Comparison of ENCODE assay signal across 9 mouse cellular contexts in the genomic region with DNA sequence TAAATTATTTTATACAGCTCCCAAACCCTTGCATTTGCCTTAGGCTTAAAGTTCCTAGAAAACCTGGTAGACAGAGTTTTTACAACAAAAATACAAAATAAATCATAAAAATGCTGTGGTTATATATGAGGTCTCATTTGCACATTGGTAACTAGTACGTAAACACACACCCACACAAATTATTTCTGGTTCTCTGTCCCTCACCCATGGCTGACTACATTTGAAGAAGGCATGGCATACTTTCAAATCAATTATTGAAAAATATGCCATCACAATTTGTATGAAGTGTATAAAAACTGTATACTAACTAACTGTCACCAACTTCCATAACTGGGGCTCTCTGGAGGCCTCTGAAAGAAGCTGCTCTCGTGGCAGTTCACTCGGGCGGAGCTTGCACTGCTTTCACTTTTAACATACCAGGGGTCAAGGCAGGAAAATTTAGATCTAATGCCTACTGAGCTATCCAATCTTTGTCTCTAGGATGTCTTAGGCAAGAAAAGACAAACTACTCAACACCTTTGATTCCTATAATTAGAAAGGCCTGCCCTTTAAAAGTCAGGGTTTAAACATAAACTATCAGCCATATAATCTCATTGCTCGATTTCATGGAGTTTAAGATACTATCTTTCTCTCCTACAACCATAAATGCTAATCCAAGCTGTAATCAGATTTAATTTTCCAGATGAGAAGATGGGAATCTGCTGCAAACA.
DNase-seq lines count a peak whose midpoint lies in the region; ATAC-seq lines count a peak whose summit lies in the region.
"Had no signal": no experiment of that assay in that cellular context is flagged by ENCODE, and none has a peak within 500 bp of the region (broad histone marks: within the 10 kb centered on the region; RNA-seq: fewer than 3 reads in every experiment).

No protein-coding gene starts in this region.

- peak; percentile 15 for DNase-seq in thymus, postnatal 0 days (ENCODE audit: low spot score)
- DNase-seq in thymus, adult 18-20 months: no peak
- DNase-seq in liver: peak; percentile 21
- no peak for DNase-seq in urinary bladder, adult 2 months (ENCODE audit: low spot score)
- DNase-seq in right cerebral cortex, postnatal 25 days: no peak
- DNase-seq in urinary bladder, postnatal 10 days (ENCODE audit: low spot score): no peak
- DNase-seq: lung, embryonic 14.5 days had no signal

- ATAC-seq in common myeloid progenitor, adult 5-6 weeks (replicated peaks; ENCODE audit: low read depth, poor library complexity, severe bottlenecking): 0 out of 2 replicates have a peak, but pooled peaks have one; percentile 29
- ATAC-seq: forebrain, embryonic 15.5 days had no signal

Comparison
In these comparisons a context has a peak if more than half of its experiments do, and no peak if none do; other contexts are left out.
1. DNase-seq: peak in thymus, postnatal 0 days (single experiment) and liver (single experiment); none in thymus, adult 18-20 months (0 of 2), urinary bladder, adult 2 months (single experiment), right cerebral cortex, postnatal 25 days (single experiment) and urinary bladder, postnatal 10 days (single experiment).